In the genomic region with DNA sequence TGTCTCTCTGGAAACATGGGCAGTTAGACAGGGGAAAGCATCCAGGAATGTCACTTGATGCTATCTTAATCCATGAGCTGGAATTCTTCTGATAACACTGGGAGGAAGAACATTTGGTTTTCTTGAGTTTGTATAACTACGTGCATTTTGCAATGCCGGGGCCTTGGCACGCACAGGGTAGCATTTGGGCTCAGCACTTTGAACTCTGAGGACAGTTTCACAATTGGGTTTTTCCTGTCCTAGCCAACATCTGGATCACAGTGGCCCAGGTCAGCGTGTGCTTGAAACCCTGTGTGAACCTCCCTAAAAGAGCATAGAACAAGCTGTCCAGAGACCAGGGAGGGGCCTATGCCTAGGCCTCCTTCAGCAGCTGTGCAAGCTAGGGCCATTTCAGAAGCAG, we compare ENCODE assay signal across 10 mouse cellular contexts.
A peak's percentile ranks its signal among the peaks of the same experiment; 100 is the strongest.
DNase-seq lines count a peak whose midpoint lies in the region; ATAC-seq and TF ChIP-seq lines count a peak whose summit lies in the region.
"Had no signal": no experiment of that assay in that cellular context is flagged by ENCODE, and none has a peak within 500 bp of the region (broad histone marks: within the 10 kb centered on the region; RNA-seq: fewer than 3 reads in every experiment).

No protein-coding gene starts in this region.

- intact Hi-C loops in left cerebral cortex, adult 2 months (cut with DNase I), result no loop called here

- no peak overlapping the region for H3K9ac ChIP-seq in heart, embryonic 11.5 days (ENCODE audit: low read depth, low read length)
- no peak overlapping the region for H3K9ac ChIP-seq in lung, embryonic 14.5 days
- H3K9ac ChIP-seq: hindbrain, embryonic 14.5 days; liver, embryonic 13.5 days had no signal

- TF ChIP-seq CTCF in lung, embryonic 14.5 days (IDR thresholded peaks at IDR 0.05; ENCODE audit: low read depth), result no peak
- no peak for TF ChIP-seq CTCF in left cerebral cortex, adult 2 months (IDR thresholded peaks at IDR 0.05)

- DNase-seq in heart, adult 8-10 months (ENCODE audit: low spot score), result peak; percentile 75
- peak; percentile 13 for DNase-seq in urinary bladder, postnatal 25 days (ENCODE audit: low spot score)
- no peak for DNase-seq in urinary bladder, adult 2 months (ENCODE audit: low spot score)
- peak; percentile 15 for DNase-seq in lung, embryonic 14.5 days
- DNase-seq in right cerebral cortex, postnatal 36 days (ENCODE audit: low spot score in 2 of 2), result no peak
- DNase-seq in frontal cortex, adult 2 months (ENCODE audit: extremely low spot score in 1 of 2, low spot score in 1 of 2), result no peak
- DNase-seq in left cerebral cortex, adult 2 months (ENCODE audit: extremely low spot score in 1 of 2, low spot score in 2 of 2), result no peak
- DNase-seq: liver, embryonic 13.5 days had no signal

- H3K4me3 ChIP-seq in heart, embryonic 11.5 days (ENCODE audit: low read depth, low read length), result no peak overlapping the region
- H3K4me3 ChIP-seq in lung, embryonic 14.5 days (ENCODE audit: low read depth, low read length), result no peak overlapping the region
- H3K4me3 ChIP-seq in left cerebral cortex, adult 2 months, result no peak overlapping the region
- H3K4me3 ChIP-seq: liver, embryonic 13.5 days had no signal

- 0 out of 2 replicates have a peak, but pooled peaks cover 6% of the 10 kb centered on the region for H3K4me1 ChIP-seq in heart, embryonic 11.5 days (ENCODE audit: control insufficient read depth, insufficient read depth, low read length)
- H3K4me1 ChIP-seq in lung, embryonic 14.5 days (ENCODE audit: insufficient read depth), result no peaks in the 10 kb centered on the region
- H3K4me1 ChIP-seq: liver, embryonic 13.5 days had no signal

- H3K4me2 ChIP-seq in heart, embryonic 11.5 days, result no peak overlapping the region
- no peak overlapping the region for H3K4me2 ChIP-seq in lung, embryonic 14.5 days
- H3K4me2 ChIP-seq: hindbrain, embryonic 14.5 days; liver, embryonic 13.5 days had no signal

- no peaks in the 10 kb centered on the region for H3K27me3 ChIP-seq in heart, embryonic 11.5 days (ENCODE audit: control insufficient read depth, insufficient read depth, low read length)
- H3K27me3 ChIP-seq in lung, embryonic 14.5 days (ENCODE audit: insufficient read depth, low read length), result no peaks in the 10 kb centered on the region
- H3K27me3 ChIP-seq: liver, embryonic 13.5 days had no signal

- ATAC-seq in heart, embryonic 11.5 days (replicated peaks; ENCODE audit: insufficient number of reproducible peaks, low FRiP score, low TSS enrichment), result no peak
- ATAC-seq in lung, embryonic 14.5 days (ENCODE audit: insufficient read depth), result no peak

- 76% methylated on average over 4 of the region's 4 CpGs for WGBS in heart, embryonic 11.5 days (ENCODE audit: insufficient replicate concordance)
- 66% methylated on average over 4 of the region's 4 CpGs for WGBS in lung, embryonic 14.5 days

- H3K36me3 ChIP-seq in heart, embryonic 11.5 days (ENCODE audit: control insufficient read depth, insufficient read depth, low read length), result no peaks in the 10 kb centered on the region
- H3K36me3 ChIP-seq in lung, embryonic 14.5 days (ENCODE audit: insufficient read depth), result no peaks in the 10 kb centered on the region
- H3K36me3 ChIP-seq: liver, embryonic 13.5 days had no signal

- no peaks in the 10 kb centered on the region for H3K9me3 ChIP-seq in heart, embryonic 11.5 days (replicated peaks; ENCODE audit: control insufficient read depth, low read length)
- H3K9me3 ChIP-seq in lung, embryonic 14.5 days (ENCODE audit: low read depth, low read length), result no peaks in the 10 kb centered on the region
- H3K9me3 ChIP-seq: liver, embryonic 13.5 days had no signal

- no peak overlapping the region for H3K27ac ChIP-seq in heart, embryonic 11.5 days (ENCODE audit: low read depth, low read length)
- H3K27ac ChIP-seq in lung, embryonic 14.5 days (ENCODE audit: low read depth), result no peak overlapping the region
- H3K27ac ChIP-seq in left cerebral cortex, adult 2 months, result no peak overlapping the region
- H3K27ac ChIP-seq: hindbrain, embryonic 14.5 days; liver, embryonic 13.5 days had no signal

Comparison
In these comparisons a context has a peak if more than half of its experiments do, and no peak if none do; other contexts are left out.
1. DNase-seq: peak in heart, adult 8-10 months (single experiment), urinary bladder, postnatal 25 days (single experiment) and lung, embryonic 14.5 days (single experiment); none in urinary bladder, adult 2 months (single experiment), right cerebral cortex, postnatal 36 days (0 of 2), frontal cortex, adult 2 months (0 of 2) and left cerebral cortex, adult 2 months (0 of 2).